Mouse (Mus musculus): ENCODE data around the gene Cmss1. TPM values are rescaled to one million over a fixed set of nuclear protein-coding genes. Genes with fewer than 3 reads are reported as not detected.

The Cmss1 gene
- polyA plus RNA-seq, 1 experiment from 2014 or later: 56.1 TPM

- Histone ChIP-seq H3K9me3 (no peaks in the 10 kb centered on the region), H3K36me3 (no peaks in the 10 kb centered on the region), H3K4me1 (peaks cover 28% of the 10 kb centered on the region), H3K27me3 (no peaks in the 10 kb centered on the region), H3K4me2 (replicated peaks) (no peak overlapping the region), H3K4me3 (no peak overlapping the region), H3K27ac (no peak overlapping the region; the same call in 1 of the 2 replicates), H3K9ac (no peak overlapping the region)
- 61% methylated on average over 8 of the region's 8 CpGs for WGBS
- no peak for ATAC-seq (ENCODE audit: insufficient number of reproducible peaks, insufficient read depth, low FRiP score, low TSS enrichment)
Measured at GRCm38 (mm10) chr16:57369846-57370496, 236.7 kb downstream of the Cmss1 start.

GRCm38 (mm10) chr16:57366941-57367694 is 239.5 kb downstream of the Cmss1 start:
- H3K9me3 ChIP-seq: no peaks in the 10 kb centered on the region
- no peak for ATAC-seq (ENCODE audit: insufficient number of reproducible peaks, insufficient read depth, low FRiP score, low TSS enrichment)
- H3K4me1 ChIP-seq: peaks cover 37% of the 10 kb centered on the region
- H3K36me3 ChIP-seq: no peaks in the 10 kb centered on the region
- H3K4me3 ChIP-seq: no peak overlapping the region
- no peaks in the 10 kb centered on the region for H3K27me3 ChIP-seq
- 32% methylated on average over 18 of the region's 18 CpGs for WGBS
- H3K4me2 ChIP-seq (replicated peaks): no peak overlapping the region
- peak overlapping the region; percentile 48 for H3K27ac ChIP-seq
- H3K9ac ChIP-seq: no peak overlapping the region

- H3K4me3 ChIP-seq: no peak overlapping the region
- no peaks in the 10 kb centered on the region for H3K9me3 ChIP-seq
- H3K36me3 ChIP-seq: no peaks in the 10 kb centered on the region
- no peaks in the 10 kb centered on the region for H3K27me3 ChIP-seq
- no peak; the same call in 1 of the 2 replicates for ATAC-seq (ENCODE audit: insufficient number of reproducible peaks, insufficient read depth, low FRiP score, low TSS enrichment)
- no peak overlapping the region for H3K4me2 ChIP-seq (replicated peaks)
- H3K27ac ChIP-seq: no peak overlapping the region
- H3K9ac ChIP-seq: no peak overlapping the region
- 40% methylated on average over 6 of the region's 6 CpGs for WGBS
- peaks cover 37% of the 10 kb centered on the region for H3K4me1 ChIP-seq
Measured at GRCm38 (mm10) chr16:57366141-57366540, 240.5 kb downstream of the Cmss1 start.

- WGBS: 86% methylated on average over 7 of the region's 7 CpGs
- no peak overlapping the region for H3K9ac ChIP-seq
- H3K36me3 ChIP-seq: no peaks in the 10 kb centered on the region
- no peak overlapping the region for H3K27ac ChIP-seq
- no peak for ATAC-seq (ENCODE audit: insufficient number of reproducible peaks, insufficient read depth, low FRiP score, low TSS enrichment)
- H3K4me1 ChIP-seq: peaks cover 28% of the 10 kb centered on the region
- no peak overlapping the region for H3K4me3 ChIP-seq
- H3K4me2 ChIP-seq (replicated peaks): no peak overlapping the region
- no peaks in the 10 kb centered on the region for H3K27me3 ChIP-seq
- no peaks in the 10 kb centered on the region for H3K9me3 ChIP-seq
Measured at GRCm38 (mm10) chr16:57364498-57364897, 242.2 kb downstream of the Cmss1 start.

GRCm38 (mm10) chr16:57362679-57363401 is 243.8 kb downstream of the Cmss1 start:
- peaks cover 19% of the 10 kb centered on the region; the same call in 1 of the 2 replicates for H3K4me1 ChIP-seq
- no peak overlapping the region; the same call in 1 of the 2 replicates for H3K9ac ChIP-seq

GRCm38 (mm10) chr16:57360785-57361184 is 245.9 kb downstream of the Cmss1 start:
- WGBS: 93% methylated on average over 3 of the region's 3 CpGs
- ATAC-seq (ENCODE audit: insufficient number of reproducible peaks, insufficient read depth, low FRiP score, low TSS enrichment): 0 out of 2 replicates have a peak, but pooled peaks have one; percentile 38

More at GRCm38 (mm10) chr16:57362679-57363401, 243.8 kb downstream of the Cmss1 start:
- Histone ChIP-seq H3K4me3 (no peak overlapping the region), H3K9me3 (no peaks in the 10 kb centered on the region), H3K4me2 (replicated peaks) (peak overlapping the region; percentile 36), H3K27me3 (no peaks in the 10 kb centered on the region), H3K27ac (no peak overlapping the region), H3K36me3 (no peaks in the 10 kb centered on the region)
- 28% methylated on average over 18 of the region's 18 CpGs for WGBS
- no peak for ATAC-seq (ENCODE audit: insufficient number of reproducible peaks, insufficient read depth, low FRiP score, low TSS enrichment)

GRCm38 (mm10) chr16:57359251-57359650 is 247.4 kb downstream of the Cmss1 start:
- peaks cover 16% of the 10 kb centered on the region; the same call in 1 of the 2 replicates for H3K4me1 ChIP-seq
- no peak overlapping the region for H3K27ac ChIP-seq
- H3K9ac ChIP-seq: no peak overlapping the region
- no peaks in the 10 kb centered on the region for H3K9me3 ChIP-seq
- no peaks in the 10 kb centered on the region for H3K36me3 ChIP-seq
- H3K4me2 ChIP-seq (replicated peaks): no peak overlapping the region
- no peak for ATAC-seq (ENCODE audit: insufficient number of reproducible peaks, insufficient read depth, low FRiP score, low TSS enrichment)
- no peak overlapping the region for H3K4me3 ChIP-seq
- H3K27me3 ChIP-seq: no peaks in the 10 kb centered on the region
- WGBS: 92% methylated on average over 10 of the region's 10 CpGs

More at GRCm38 (mm10) chr16:57360785-57361184, 245.9 kb downstream of the Cmss1 start:
- H3K4me2 ChIP-seq (replicated peaks): no peak overlapping the region
- no peaks in the 10 kb centered on the region for H3K27me3 ChIP-seq
- peaks cover 17% of the 10 kb centered on the region; the same call in 1 of the 2 replicates for H3K4me1 ChIP-seq
- no peaks in the 10 kb centered on the region for H3K9me3 ChIP-seq
- H3K9ac ChIP-seq: no peak overlapping the region
- H3K4me3 ChIP-seq: no peak overlapping the region
- H3K36me3 ChIP-seq: no peaks in the 10 kb centered on the region
- H3K27ac ChIP-seq: no peak overlapping the region

- H3K4me2 ChIP-seq (replicated peaks): no peak overlapping the region
- peaks cover 22% of the 10 kb centered on the region; the same call in 1 of the 2 replicates for H3K4me1 ChIP-seq
- H3K27me3 ChIP-seq: no peaks in the 10 kb centered on the region
- no peaks in the 10 kb centered on the region for H3K9me3 ChIP-seq
- H3K4me3 ChIP-seq: no peak overlapping the region
- H3K9ac ChIP-seq: no peak overlapping the region
- WGBS: 84% methylated on average over 6 of the region's 6 CpGs
- no peaks in the 10 kb centered on the region for H3K36me3 ChIP-seq
- ATAC-seq (ENCODE audit: insufficient number of reproducible peaks, insufficient read depth, low FRiP score, low TSS enrichment): no peak
- no peak overlapping the region for H3K27ac ChIP-seq
Measured at GRCm38 (mm10) chr16:57357011-57357410, 249.7 kb downstream of the Cmss1 start.

GRCm38 (mm10) chr16:57356454-57356853 is 250.2 kb downstream of the Cmss1 start:
- ATAC-seq (ENCODE audit: insufficient number of reproducible peaks, insufficient read depth, low FRiP score, low TSS enrichment): no peak
- H3K27ac ChIP-seq: no peak overlapping the region
- no peak overlapping the region for H3K9ac ChIP-seq
- H3K9me3 ChIP-seq: no peaks in the 10 kb centered on the region
- H3K4me2 ChIP-seq (replicated peaks): no peak overlapping the region
- peaks cover 25% of the 10 kb centered on the region; the same call in 1 of the 2 replicates for H3K4me1 ChIP-seq
- no peaks in the 10 kb centered on the region for H3K36me3 ChIP-seq
- 64% methylated on average over 6 of the region's 6 CpGs for WGBS
- no peaks in the 10 kb centered on the region for H3K27me3 ChIP-seq
- no peak overlapping the region for H3K4me3 ChIP-seq

GRCm38 (mm10) chr16:57353932-57354331 is 252.7 kb downstream of the Cmss1 start:
- no peak overlapping the region for H3K4me3 ChIP-seq
- H3K27ac ChIP-seq: no peak overlapping the region
- peaks cover 25% of the 10 kb centered on the region; the same call in 1 of the 2 replicates for H3K4me1 ChIP-seq
- no peaks in the 10 kb centered on the region for H3K36me3 ChIP-seq
- H3K9ac ChIP-seq: no peak overlapping the region
- H3K27me3 ChIP-seq: no peaks in the 10 kb centered on the region
- H3K9me3 ChIP-seq: no peaks in the 10 kb centered on the region
- WGBS: 58% methylated on average over 6 of the region's 6 CpGs
- no peak overlapping the region for H3K4me2 ChIP-seq (replicated peaks)
- ATAC-seq (ENCODE audit: insufficient number of reproducible peaks, insufficient read depth, low FRiP score, low TSS enrichment): no peak

- no peak overlapping the region for H3K9ac ChIP-seq
- WGBS: 83% methylated on average over 11 of the region's 11 CpGs
Measured at GRCm38 (mm10) chr16:57353166-57353721, 253.4 kb downstream of the Cmss1 start.

More at GRCm38 (mm10) chr16:57353166-57353721, 253.4 kb downstream of the Cmss1 start:
- H3K9me3 ChIP-seq: no peaks in the 10 kb centered on the region
- H3K4me1 ChIP-seq: peaks cover 25% of the 10 kb centered on the region; the same call in 1 of the 2 replicates
- no peak overlapping the region for H3K4me2 ChIP-seq (replicated peaks)
- H3K4me3 ChIP-seq: no peak overlapping the region
- no peaks in the 10 kb centered on the region for H3K36me3 ChIP-seq
- no peak overlapping the region; the same call in 1 of the 2 replicates for H3K27ac ChIP-seq
- H3K27me3 ChIP-seq: no peaks in the 10 kb centered on the region
- no peak for ATAC-seq (ENCODE audit: insufficient number of reproducible peaks, insufficient read depth, low FRiP score, low TSS enrichment)
